Mouse (Mus musculus): ENCODE data around the gene Gm20937. TPM values are rescaled to one million over a fixed set of nuclear protein-coding genes. Genes with fewer than 3 reads are reported as not detected.
"Not testable (repeated sequence)": the region's sequence is repeated elsewhere in the genome, so short reads cannot be mapped to it uniquely, and the experiment has no call there.

The Gm20937 gene
- total RNA-seq (2017), result not detected in 3 replicates

- ATAC-seq (replicated peaks; ENCODE audit: insufficient number of reproducible peaks, low FRiP score, low TSS enrichment, poor library complexity, severe bottlenecking), result not testable (repeated sequence)
Observed at GRCm38 (mm10) chrY:68294798-68295197, at the start of gene Gm20937. TSS of gene Gm20937 (minus strand) at chrY:68294898.

Other genes with a start within 250 kb of the Gm20937 start
- gene Gm20816, start 243.1 kb upstream of the Gm20937 start, total RNA-seq (2017), result not detected in 3 replicates

All from monocyte, adult 5-6 weeks (primary cell).